Mouse (Mus musculus) MEL (cell line): ENCODE data around the gene Olfr521. TPM values are rescaled to one million over a fixed set of nuclear protein-coding genes. Genes with fewer than 3 reads are reported as not detected.
A peak's percentile ranks its signal among the peaks of the same experiment; 100 is the strongest.
"Not testable (repeated sequence)": the region's sequence is repeated elsewhere in the genome, so short reads cannot be mapped to it uniquely, and the experiment has no call there.

Experiments
- DNase-seq: peaks from one replicate; pipeline ENCODE4 v3.0.0; 2011; ENCODE audit warnings: low read depth, low spot score
- H3K27ac ChIP-seq: 2 replicates; pipeline ENCODE4 v1.5.1; 2012; ENCODE audit warnings: low read depth, mild to moderate bottlenecking, control low read depth, low read length, moderate library complexity; ENCODE audit not compliant: control insufficient read depth
- H3K27me3 ChIP-seq, 2 experiments: fragments of 150-350 bp in 1 of 2; sonication (generic) in 1 of 2; 2 replicates each; pipeline ENCODE4 v1.6.1; 2012; ENCODE audit warnings: low read length in 2 of 2, mild to moderate bottlenecking in 2 of 2, improper control_type of control experiment in 1 of 2, moderate library complexity in 1 of 2; ENCODE audit not compliant: insufficient read depth in 2 of 2, control insufficient read depth in 1 of 2
- H3K36me3 ChIP-seq, 2 experiments: 2 replicates each; pipeline ENCODE4 v1.6.1; 2012 to 2014; ENCODE audit warnings: low read length in 2 of 2, improper control_type of control experiment in 1 of 2, inconsistent platforms in 1 of 2, mild to moderate bottlenecking in 1 of 2; ENCODE audit not compliant: insufficient read depth in 2 of 2, control insufficient read depth in 1 of 2
- H3K4me1 ChIP-seq, 2 experiments: fragments of 150-350 bp in 1 of 2; sonication (generic) in 1 of 2; 2 replicates each; pipeline ENCODE4 v1.6.1; 2012; ENCODE audit warnings: low read length in 2 of 2, improper control_type of control experiment in 1 of 2, mild to moderate bottlenecking in 1 of 2; ENCODE audit not compliant: insufficient read depth in 2 of 2, control insufficient read depth in 1 of 2
- H3K4me3 ChIP-seq, 2 experiments: fragments of 150-350 bp in 1 of 2; sonication (generic) in 1 of 2; 2 replicates each; pipeline ENCODE4 v1.5.1; 2012; ENCODE audit warnings: low read depth in 2 of 2, low read length in 2 of 2, mild to moderate bottlenecking in 2 of 2, moderate library complexity in 2 of 2, control low read depth in 1 of 2, improper control_type of control experiment in 1 of 2; ENCODE audit not compliant: control insufficient read depth in 1 of 2, insufficient read depth in 1 of 2
- H3K79me2 ChIP-seq: 2 replicates; pipeline ENCODE4 v1.6.1; 2012; ENCODE audit warnings: mild to moderate bottlenecking, low read length, moderate library complexity; ENCODE audit not compliant: control insufficient read depth, poor library complexity, insufficient read depth
- H3K9ac ChIP-seq: 2 replicates; pipeline ENCODE4 v1.6.1; 2012; ENCODE audit warnings: low read depth, mild to moderate bottlenecking, control low read depth, low read length, moderate library complexity; ENCODE audit not compliant: control insufficient read depth, poor library complexity, severe bottlenecking
- H3K9me3 ChIP-seq: fragments of 150-350 bp; sonication (generic); replicated peaks from 2 replicates; pipeline ENCODE4 v1.6.1; 2012; ENCODE audit warnings: mild to moderate bottlenecking, low read length, improper control_type of control experiment, moderate library complexity; ENCODE audit not compliant: insufficient read depth
- EP300 ChIP-seq, 2 experiments: IDR thresholded peaks; 2 replicates each; pipeline ENCODE4 v1.6.1; 2011; ENCODE audit warnings: improper control_type of control experiment in 2 of 2, low read length in 2 of 2, low read depth in 1 of 2, mild to moderate bottlenecking in 1 of 2
- HCFC1 ChIP-seq: IDR thresholded peaks from 2 replicates; pipeline ENCODE4 v1.6.1; 2012; ENCODE audit warnings: low read depth, mild to moderate bottlenecking, inconsistent platforms, low read length, improper control_type of control experiment, moderate library complexity
- MYB ChIP-seq: IDR thresholded peaks from 2 replicates; pipeline ENCODE4 v1.6.1; 2011; ENCODE audit warnings: mild to moderate bottlenecking, low read depth, low read length, improper control_type of control experiment
- MYC ChIP-seq: IDR thresholded peaks from 2 replicates; pipeline ENCODE4 v1.6.1; 2011; ENCODE audit warnings: low read depth, mild to moderate bottlenecking, low read length, improper control_type of control experiment, moderate library complexity
- NRF1 ChIP-seq: IDR thresholded peaks from 2 replicates; pipeline ENCODE4 v1.6.1; 2014; ENCODE audit warnings: low read depth, mild to moderate bottlenecking, inconsistent platforms, low read length, improper control_type of control experiment, moderate library complexity; ENCODE audit not compliant: poor library complexity, insufficient read depth, severe bottlenecking
- POLR2A ChIP-seq, 2 experiments: IDR thresholded peaks; 2 replicates each; pipeline ENCODE4 v1.6.1; 2011 to 2012; ENCODE audit warnings: low read length in 2 of 2, mild to moderate bottlenecking in 2 of 2, control low read depth in 1 of 2, improper control_type of control experiment in 1 of 2, low read depth in 1 of 2, moderate library complexity in 1 of 2; ENCODE audit not compliant: control insufficient read depth in 1 of 2, insufficient read depth in 1 of 2, poor library complexity in 1 of 2
- SMC3 ChIP-seq: IDR thresholded peaks from 2 replicates; pipeline ENCODE4 v1.6.1; 2011; ENCODE audit warnings: low read depth, low read length, improper control_type of control experiment
- TAL1 ChIP-seq: IDR thresholded peaks from 2 replicates; pipeline ENCODE4 v1.6.1; 2012; ENCODE audit warnings: mild to moderate bottlenecking, inconsistent platforms, low read length, moderate library complexity, mixed read lengths
- polyA plus RNA-seq, 2 experiments: library from polyadenylated mRNA; stranded (reverse) in 1 of 2; unstranded in 1 of 2; fragments of >175 nt in 1 of 2; fragments of >200 nt in 1 of 2; gene quantifications; 2 replicates each; pipeline versions ENCODE4 v1.2.1 to v1.2.4; 2012; ENCODE audit warnings: low replicate concordance in 2 of 2, low read depth in 1 of 2; ENCODE audit not compliant: insufficient read length in 2 of 2, insufficient read depth in 1 of 2, missing spikeins in 1 of 2
- total RNA-seq: library from RNA; depleted of rRNA; stranded (reverse); fragments of 300-350 nt; gene quantifications from 2 replicates; pipeline ENCODE4 v1.2.3, GENCODE M21; 2012

Gene Olfr521
- total and polyA plus RNA-seq, 3 experiments = not detected

- TF ChIP-seq HCFC1 (no peak), MYB (no peak), POLR2A (IDR thresholded peaks at IDR 0.05; ENCODE audit: control insufficient read depth in 1 of 2, insufficient read depth in 1 of 2, low read depth in 1 of 2, low read length in 2 of 2, poor library complexity in 1 of 2) (no peak)
These were observed 34.8 kb downstream of the Olfr521 start (continued) for GRCm38 (mm10) chr7:99797911-99798647.

- Histone ChIP-seq H3K9me3 (no peaks in the 10 kb centered on the region), H3K27me3 (no peaks in the 10 kb centered on the region), H3K4me1 (peaks cover 4 to 25% of the 10 kb centered on the region in 2 experiments), H3K36me3 (peaks cover 0 to 11% of the 10 kb centered on the region in 2 experiments; a peak in 2 of 4 replicates), H3K4me3 (no peak overlapping the region), H3K27ac (no peak overlapping the region), H3K79me2 (no peaks in the 10 kb centered on the region), H3K9ac (no peak overlapping the region)
- peak; percentile 30 for DNase-seq
- TF ChIP-seq NRF1 = no peak
- peak; percentile 21; the same call in 1 of the 2 replicates for TF ChIP-seq TAL1
These were observed 35.8 kb downstream of the Olfr521 start for GRCm38 (mm10) chr7:99799118-99799517.

DNA sequence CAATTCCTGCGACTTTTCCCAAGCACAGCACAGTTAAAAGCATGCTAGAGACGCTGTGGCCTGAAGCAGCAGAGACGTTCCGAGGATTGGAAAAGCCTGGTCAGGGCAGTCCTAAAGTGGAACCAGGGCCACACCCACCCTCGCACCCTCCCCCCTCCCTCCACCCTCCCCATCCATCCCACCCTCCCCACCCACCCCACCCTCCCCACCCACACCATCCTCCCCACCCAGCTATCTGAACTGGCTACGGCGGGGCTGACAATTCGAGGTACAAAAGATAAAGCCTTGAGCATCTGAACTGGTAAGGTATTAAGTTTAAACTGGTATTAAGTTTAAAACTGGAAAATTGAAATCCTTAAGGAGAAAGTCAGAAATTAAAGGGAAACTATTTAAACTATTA lies 40.2 kb downstream of the Olfr521 start:
- Histone ChIP-seq H3K4me3 (peak overlapping the region in 1 of 2 experiments; percentile 31; a peak in 2 of 4 replicates), H3K79me2 (no peaks in the 10 kb centered on the region), H3K36me3 (peaks cover 0 to 26% of the 10 kb centered on the region in 2 experiments; a peak in 2 of 4 replicates), H3K4me1 (peaks cover 16 to 32% of the 10 kb centered on the region in 2 experiments), H3K9me3 (no peaks in the 10 kb centered on the region), H3K27ac (peak overlapping the region; percentile 79), H3K27me3 (no peaks in the 10 kb centered on the region), H3K9ac (peak overlapping the region; percentile 57)
- no peak for DNase-seq
- peak in 1 of 2 experiments; percentile 6; a peak in 1 of 4 replicates for TF ChIP-seq EP300 (IDR thresholded peaks at IDR 0.05; ENCODE audit: low read depth in 1 of 2, low read length in 2 of 2)
- TF ChIP-seq SMC3 = no peak
- no peak for TF ChIP-seq MYC

- Histone ChIP-seq H3K4me1 (peaks cover 16 to 28% of the 10 kb centered on the region in 2 experiments), H3K36me3 (peaks cover 0 to 26% of the 10 kb centered on the region in 2 experiments; a peak in 2 of 4 replicates), H3K27ac (peak overlapping the region; percentile 69)
- not testable (repeated sequence) for H3K79me2 ChIP-seq, H3K4me3 ChIP-seq, H3K9me3 ChIP-seq, H3K27me3 ChIP-seq, H3K9ac ChIP-seq, DNase-seq
These were observed 40.7 kb downstream of the Olfr521 start for GRCm38 (mm10) chr7:99804033-99804432.
